Mouse (Mus musculus) small intestine, adult 2 months (tissue): Measurements from ENCODE around the gene Prss12. TPM values are rescaled to one million over a fixed set of nuclear protein-coding genes. Genes with fewer than 3 reads are reported as not detected.

Experiments used
- H3K27ac ChIP-seq: fragments of 200-500 bp; 2 replicates; pipeline ENCODE4 v1.5.1; 2012; ENCODE audit warnings: low read depth, low read length, control low read depth, inconsistent platforms; ENCODE audit not compliant: insufficient read depth
- H3K27me3 ChIP-seq: fragments of 200-500 bp; 2 replicates; pipeline ENCODE4 v1.6.1; 2012; ENCODE audit warnings: mild to moderate bottlenecking, moderate library complexity, low read length, inconsistent platforms; ENCODE audit not compliant: control insufficient read depth, insufficient read depth
- H3K36me3 ChIP-seq: fragments of 200-500 bp; 2 replicates; pipeline ENCODE4 v1.6.1; 2012; ENCODE audit warnings: mild to moderate bottlenecking, low read length, control low read depth, inconsistent platforms; ENCODE audit not compliant: control insufficient read depth, insufficient read depth
- H3K4me1 ChIP-seq: fragments of 200-500 bp; 2 replicates; pipeline ENCODE4 v1.6.1; 2012; ENCODE audit warnings: low read length, inconsistent platforms, mixed read lengths; ENCODE audit not compliant: control insufficient read depth, insufficient read depth, insufficient read length
- H3K4me3 ChIP-seq: fragments of 200-500 bp; 2 replicates; pipeline ENCODE4 v1.5.1; 2012; ENCODE audit warnings: low read depth, mild to moderate bottlenecking, control low read depth, inconsistent platforms, low read length, moderate library complexity
- CTCF ChIP-seq: fragments of 200-500 bp; IDR thresholded peaks from 2 replicates; pipeline ENCODE4 v1.5.1; 2012; ENCODE audit warnings: low read depth, mild to moderate bottlenecking, control low read depth, inconsistent platforms, low read length, moderate library complexity, mixed read lengths; ENCODE audit not compliant: insufficient replicate concordance, insufficient read length; ENCODE audit errors: extremely low read depth
- POLR2A ChIP-seq: fragments of 200-500 bp; IDR thresholded peaks from 2 replicates; pipeline ENCODE4 v1.6.1; 2012; ENCODE audit warnings: low read depth, mild to moderate bottlenecking, control low read depth, inconsistent platforms, low read length, moderate library complexity
- WGBS: fragments of 180-500 bp; shearing (Covaris S2); methylation state at CpG from one replicate; pipeline ENCODE4 v1.1.7; 2018; 5-methylcytosine and 5-hydroxymethylcytosine counted together
- polyA plus RNA-seq: library from polyadenylated mRNA; depleted of rRNA; stranded (reverse); fragments of >200 nt; gene quantifications from 2 replicates; pipeline ENCODE4 v1.2.3, GENCODE M21; 2012

Gene Prss12
- polyA plus RNA-seq, 1 experiment = 1.1 TPM

DNA sequence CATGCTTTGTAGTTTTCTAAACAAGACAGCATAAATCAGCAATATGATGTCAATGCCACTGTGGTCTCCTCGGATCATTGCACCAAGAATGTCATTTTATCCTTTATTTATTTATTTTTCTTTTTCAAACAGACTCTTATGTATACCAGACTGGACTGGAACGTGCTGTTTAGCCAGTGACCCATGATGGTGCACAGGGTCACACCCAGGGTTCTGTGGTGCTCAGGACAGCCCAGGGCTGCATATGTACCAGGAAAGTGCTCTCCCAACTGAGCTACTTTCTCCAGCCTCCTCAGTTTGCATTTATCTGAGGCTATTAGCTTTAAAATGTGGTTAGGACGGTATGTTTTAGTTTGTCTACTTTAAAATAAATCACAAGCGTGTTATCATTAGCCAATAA, 18.7 kb upstream of the Prss12 start:
- no peak overlapping the region for H3K4me3 ChIP-seq
- H3K27ac ChIP-seq = no peak overlapping the region
- peaks cover 11% of the 10 kb centered on the region; the same call in 1 of the 2 replicates for H3K4me1 ChIP-seq
- WGBS = 75% methylated on average over 4 of the region's 4 CpGs
- no peaks in the 10 kb centered on the region for H3K36me3 ChIP-seq
- no peak for TF ChIP-seq POLR2A
- no peak for TF ChIP-seq CTCF
- H3K27me3 ChIP-seq = no peaks in the 10 kb centered on the region

DNA sequence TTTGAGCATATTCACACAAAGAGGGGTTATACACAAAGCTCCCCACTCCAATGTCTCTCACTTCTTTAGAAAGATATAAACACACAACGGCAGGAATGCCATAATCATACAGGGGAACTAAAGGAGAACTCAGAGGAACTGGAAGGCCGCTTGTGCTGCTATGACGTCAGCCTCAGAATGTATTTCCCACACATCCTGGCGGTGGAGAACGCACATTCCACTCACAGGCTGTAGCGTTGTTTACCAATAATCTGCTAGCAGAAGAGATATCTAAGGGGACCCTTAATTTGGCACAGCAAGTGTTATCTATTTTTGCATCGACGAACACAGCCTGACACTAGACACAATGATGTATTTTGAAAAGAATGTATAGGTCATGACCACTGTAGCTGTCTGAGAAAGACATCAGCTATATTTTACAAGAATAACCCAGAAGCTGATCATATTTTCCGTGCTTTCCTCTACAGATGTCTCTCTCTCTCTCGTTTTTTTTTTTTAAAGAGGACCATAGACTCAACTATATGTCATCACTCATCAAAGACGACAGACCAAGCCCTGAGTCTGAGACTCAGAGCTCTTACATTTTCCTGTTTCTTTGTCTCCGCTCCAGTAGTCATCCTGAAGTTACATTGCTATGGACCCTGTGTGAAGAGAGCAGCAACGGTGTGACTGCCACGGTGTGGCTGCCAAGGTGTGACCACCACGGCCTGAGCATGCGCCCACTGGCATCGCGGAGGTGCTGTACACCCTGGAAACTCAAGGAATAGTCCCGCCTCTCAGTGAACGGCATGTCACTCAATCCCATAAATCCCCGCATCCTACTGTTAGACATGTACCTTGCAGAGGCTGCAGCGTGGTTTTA, 16.9 kb upstream of the Prss12 start:
- TF ChIP-seq POLR2A (no peak), CTCF (no peak)
- no peak overlapping the region for H3K4me3 ChIP-seq
- 71% methylated on average over 22 of the region's 22 CpGs for WGBS
- peaks cover 11% of the 10 kb centered on the region; the same call in 1 of the 2 replicates for H3K4me1 ChIP-seq
- no peaks in the 10 kb centered on the region for H3K36me3 ChIP-seq
- no peak overlapping the region for H3K27ac ChIP-seq
- H3K27me3 ChIP-seq = no peaks in the 10 kb centered on the region

DNA sequence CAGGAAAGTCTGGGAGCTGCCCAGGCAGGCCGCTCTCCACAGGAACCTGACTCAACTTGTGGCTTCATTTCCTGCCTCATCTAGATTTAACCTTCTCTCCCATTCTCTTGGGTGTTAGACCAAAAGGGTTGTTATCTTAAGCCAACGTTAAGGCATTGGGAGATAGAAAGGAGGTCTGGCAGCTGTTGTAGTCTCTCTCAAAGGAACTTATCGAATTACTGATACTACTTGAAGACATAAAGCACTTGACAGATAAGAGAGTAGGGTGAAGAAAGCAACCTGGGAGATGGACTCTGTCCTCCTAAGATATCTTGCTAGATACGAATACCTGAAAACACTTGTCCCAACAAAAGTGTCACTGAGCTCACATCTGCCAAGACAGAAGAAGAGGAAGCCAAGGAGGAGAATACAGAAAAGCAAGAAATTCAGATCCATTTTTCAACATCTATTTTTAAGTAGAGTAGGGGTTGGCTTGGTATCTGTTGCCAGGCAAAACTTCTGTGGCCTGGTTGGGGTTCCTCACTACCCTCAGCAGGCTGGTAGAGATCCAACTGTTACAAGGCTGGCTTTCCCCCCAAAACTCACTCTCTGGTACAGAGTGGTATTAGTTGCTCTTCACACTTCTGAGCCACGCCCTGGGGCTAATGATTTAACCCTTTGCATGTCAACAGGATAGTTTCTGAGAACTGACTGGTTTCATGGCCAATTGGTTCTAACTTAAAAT, 14.6 kb upstream of the Prss12 start:
- peak overlapping the region; percentile 84 for H3K27ac ChIP-seq
- peaks cover 11% of the 10 kb centered on the region; the same call in 1 of the 2 replicates for H3K4me1 ChIP-seq
- H3K4me3 ChIP-seq = no peak overlapping the region
- WGBS = 19% methylated on average over 5 of the region's 5 CpGs
- no peaks in the 10 kb centered on the region for H3K36me3 ChIP-seq
- H3K27me3 ChIP-seq = no peaks in the 10 kb centered on the region
- TF ChIP-seq POLR2A = no peak

DNA sequence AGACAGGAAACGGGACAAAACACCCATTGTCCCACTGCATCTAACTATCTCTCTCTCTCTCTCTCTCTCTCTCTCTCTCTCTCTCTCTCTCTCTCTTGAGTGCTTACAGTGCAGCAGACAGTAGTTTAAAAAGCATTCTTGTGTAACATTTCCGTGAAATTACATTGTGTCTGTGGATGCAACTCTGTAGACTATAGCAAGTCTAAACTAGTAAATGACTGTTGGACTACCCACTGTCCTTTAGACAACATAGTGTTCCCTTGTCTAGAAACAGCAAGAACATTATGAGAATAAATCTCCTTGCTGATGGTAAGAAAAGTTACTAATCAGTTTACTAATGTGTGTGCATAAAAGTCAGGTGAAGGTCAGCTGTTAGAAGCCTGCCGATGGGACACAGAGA, 13.4 kb upstream of the Prss12 start:
- H3K27me3 ChIP-seq = no peaks in the 10 kb centered on the region
- H3K4me1 ChIP-seq = peaks cover 17% of the 10 kb centered on the region
- no peak overlapping the region for H3K27ac ChIP-seq
- H3K4me3 ChIP-seq = no peak overlapping the region
- WGBS = 43% methylated on average over 3 of the region's 3 CpGs
- TF ChIP-seq POLR2A (no peak), CTCF (no peak)
- no peaks in the 10 kb centered on the region for H3K36me3 ChIP-seq

DNA sequence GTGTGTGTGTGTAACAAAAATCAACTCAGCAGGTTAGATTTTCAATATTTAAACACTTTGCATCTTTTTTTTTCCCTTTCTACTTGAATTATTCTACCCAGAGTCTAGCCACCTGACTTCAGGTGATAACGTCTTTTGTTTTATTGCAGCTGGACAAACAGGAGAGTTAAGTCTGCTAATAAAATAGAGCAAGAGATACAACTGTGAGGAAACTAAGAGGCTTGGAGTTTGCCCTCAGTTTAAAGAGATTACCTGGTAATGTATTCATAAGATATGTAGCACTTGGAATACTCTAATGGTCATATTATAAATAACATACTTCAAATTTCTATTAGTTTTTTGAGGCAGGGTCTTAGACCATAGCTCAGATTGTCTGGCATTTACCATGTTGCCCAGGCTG, 9.1 kb upstream of the Prss12 start:
- no peaks in the 10 kb centered on the region for H3K36me3 ChIP-seq
- no peak overlapping the region; the same call in 1 of the 2 replicates for H3K27ac ChIP-seq
- TF ChIP-seq CTCF (no peak), POLR2A (no peak)
- no peaks in the 10 kb centered on the region for H3K27me3 ChIP-seq
- no peak overlapping the region for H3K4me3 ChIP-seq
- WGBS = 16% methylated on average over 1 of the region's 1 CpGs
- peaks cover 10% of the 10 kb centered on the region for H3K4me1 ChIP-seq

DNA sequence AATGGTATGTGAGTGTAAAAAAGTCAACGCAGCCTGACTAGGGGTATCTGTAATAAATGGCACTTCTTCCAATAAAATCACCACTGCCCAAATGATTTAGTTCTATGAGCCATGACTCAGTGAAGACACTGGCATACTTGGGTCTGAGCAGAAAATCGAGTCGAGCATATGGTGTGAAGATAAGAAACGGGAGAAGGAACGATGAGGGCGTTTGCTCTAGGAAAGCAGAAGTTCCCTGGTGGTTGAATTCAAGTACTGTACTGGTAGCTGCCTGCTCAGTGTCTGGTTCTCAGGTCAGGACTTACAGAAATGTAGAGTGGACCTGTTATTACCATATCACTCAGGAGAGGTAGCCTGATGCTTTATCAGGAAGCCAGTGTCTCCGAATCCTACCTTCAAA, 6.2 kb upstream of the Prss12 start:
- Histone ChIP-seq H3K27me3 (no peaks in the 10 kb centered on the region), H3K36me3 (no peaks in the 10 kb centered on the region), H3K27ac (no peak overlapping the region), H3K4me1 (peaks cover 10% of the 10 kb centered on the region), H3K4me3 (no peak overlapping the region)
- 56% methylated on average over 7 of the region's 7 CpGs for WGBS
- TF ChIP-seq CTCF (no peak), POLR2A (no peak)

GRCm38 (mm10) chr3:123444466-123444865, 2.2 kb upstream of the Prss12 start:
- Histone ChIP-seq H3K4me3 (no peak overlapping the region), H3K36me3 (no peaks in the 10 kb centered on the region), H3K27ac (no peak overlapping the region), H3K27me3 (no peaks in the 10 kb centered on the region), H3K4me1 (no peaks in the 10 kb centered on the region; the same call in none of the 2 replicates)
- TF ChIP-seq POLR2A (no peak), CTCF (no peak)
- 82% methylated on average over 1 of the region's 1 CpGs for WGBS
